Mouse (Mus musculus) adrenal gland (tissue): ENCODE data around the gene Olfr883.

Source experiments
- intact Hi-C: fragments of 180-260 bp; cut with DNase I; formaldehyde crosslinking; loops from one replicate; pipeline ENCODE4 v1.15.1; 2025
- long read RNA-seq, 2 experiments: library from polyadenylated mRNA; unstranded; transcript quantifications; one replicate each; pipeline ENCODE4 v2.0.0; 2020; ENCODE audit warnings: borderline replicate concordance in 1 of 2; ENCODE audit not compliant: insufficient replicate concordance in 1 of 2

Gene Olfr883
- long read RNA-seq, experiment 1 = 0 reads
- long read RNA-seq, experiment 2 = 0 reads

DNA sequence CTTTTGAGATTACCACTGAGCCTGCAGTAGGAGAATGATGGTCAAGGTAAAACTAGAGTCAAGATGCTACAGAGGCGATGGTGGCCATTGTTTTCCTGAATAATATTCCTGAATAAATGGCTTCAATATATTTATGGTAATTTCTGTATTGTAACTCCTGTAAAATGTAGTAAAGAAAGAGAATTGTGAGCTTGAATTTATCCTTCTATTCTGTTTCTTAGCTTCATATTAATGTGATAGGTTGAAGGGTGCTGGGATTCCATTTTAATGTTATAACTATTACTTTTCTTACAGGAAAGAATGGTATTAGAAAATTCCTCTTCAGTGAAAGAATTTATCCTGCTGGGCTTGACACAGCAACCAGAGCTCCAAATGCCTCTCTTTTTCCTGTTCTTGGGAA is at the start of gene Olfr883:
Gene Olfr883, plus strand, starts transcription at position 301 of the 400 bp plus-strand sequence.
- intact Hi-C loops = no loop called here

DNA sequence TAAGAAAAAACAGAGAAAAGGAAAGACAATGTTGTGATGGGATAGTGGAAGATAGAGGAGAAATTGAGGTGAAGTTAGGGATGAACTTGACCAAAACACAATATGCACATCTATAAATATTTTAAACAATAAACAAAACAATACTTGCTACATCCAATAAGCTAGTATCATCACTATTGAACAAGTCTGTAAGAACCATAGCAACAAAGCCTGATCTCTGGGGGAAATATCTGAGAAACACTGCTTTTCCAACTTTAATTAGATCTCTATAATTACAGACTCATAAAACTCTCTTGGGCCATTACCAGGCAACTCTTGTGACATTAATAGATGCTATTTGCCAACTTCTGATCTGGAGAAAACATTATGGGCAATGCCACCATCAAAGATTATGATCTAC is 34.1 kb upstream of the Olfr883 start, which contains the start of gene Olfr881:
Gene Olfr881, plus strand, starts transcription at position 301 of the 400 bp plus-strand sequence.
- intact Hi-C loops = no loop called here

DNA sequence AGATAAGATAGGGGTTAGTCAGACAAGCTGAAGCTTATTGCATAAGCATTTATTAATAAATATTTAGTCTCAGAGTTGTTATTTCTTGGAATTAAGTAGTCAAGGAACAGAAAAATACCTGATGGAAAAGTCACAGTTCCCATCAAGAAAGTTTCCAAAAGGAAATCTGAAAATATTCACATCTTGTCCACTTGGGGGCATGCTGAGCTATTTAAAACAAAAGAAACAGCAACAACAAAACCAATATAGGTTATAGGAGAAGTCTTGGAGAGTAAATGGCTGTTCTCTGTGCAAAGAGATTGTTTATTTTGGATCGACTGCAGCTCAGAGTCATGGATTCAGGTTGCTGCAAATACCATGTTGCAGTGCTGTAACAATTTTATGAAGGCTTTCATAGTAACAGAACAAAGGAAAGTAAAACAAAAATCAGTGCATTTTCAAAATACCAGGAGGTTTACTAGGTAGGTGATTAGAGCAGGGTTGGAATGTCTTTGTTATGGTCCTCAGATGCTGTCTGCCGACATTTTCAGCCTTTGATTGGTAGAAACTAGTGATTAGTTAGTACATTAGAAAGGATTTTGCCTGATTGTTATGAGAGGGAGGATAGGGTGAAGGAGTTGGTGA is 26.9 kb upstream of the Olfr883 start:
- intact Hi-C loops = no loop called here

DNA sequence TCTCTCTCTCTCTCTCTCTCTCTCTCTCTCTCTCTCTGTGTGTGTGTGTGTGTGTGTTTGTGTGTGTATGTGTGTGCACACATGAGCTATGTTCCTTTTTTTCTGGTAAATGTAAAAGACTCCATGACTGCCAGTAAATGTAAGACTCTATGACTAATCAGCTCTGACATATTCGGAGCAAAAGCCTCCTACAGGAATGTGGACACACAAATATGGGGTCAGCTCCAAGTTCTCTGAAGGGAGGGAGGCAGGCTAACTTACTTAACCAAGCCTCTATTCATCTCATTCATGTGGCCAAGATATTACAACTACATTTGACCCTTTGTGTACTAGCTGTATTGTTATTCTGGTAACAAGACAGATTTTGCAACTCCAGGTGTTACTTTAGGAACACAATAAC is 25.6 kb upstream of the Olfr883 start:
- intact Hi-C loops = no loop called here

DNA sequence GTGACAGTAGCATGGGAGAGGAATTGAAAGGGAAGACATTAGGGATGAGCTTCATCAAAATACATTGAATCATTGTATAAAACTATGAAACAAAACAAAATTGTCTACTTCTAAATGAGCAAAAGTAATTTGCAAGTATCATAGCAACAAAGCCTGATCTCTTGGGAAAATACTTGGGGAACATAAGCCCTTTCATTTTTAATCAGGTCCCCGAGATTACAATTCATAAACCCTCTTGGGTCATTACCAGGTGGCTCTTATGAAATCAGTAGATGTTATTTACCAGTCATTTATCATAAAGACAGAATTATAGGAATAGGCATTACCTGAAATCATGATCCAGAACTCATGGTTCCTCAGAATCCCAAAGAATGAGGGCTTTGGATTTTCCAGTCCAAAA is 20.6 kb downstream of the Olfr883 start, which contains the start of gene Olfr884:
Gene Olfr884, plus strand, starts transcription at position 301 of the 400 bp plus-strand sequence.
- intact Hi-C loops = no loop called here

DNA sequence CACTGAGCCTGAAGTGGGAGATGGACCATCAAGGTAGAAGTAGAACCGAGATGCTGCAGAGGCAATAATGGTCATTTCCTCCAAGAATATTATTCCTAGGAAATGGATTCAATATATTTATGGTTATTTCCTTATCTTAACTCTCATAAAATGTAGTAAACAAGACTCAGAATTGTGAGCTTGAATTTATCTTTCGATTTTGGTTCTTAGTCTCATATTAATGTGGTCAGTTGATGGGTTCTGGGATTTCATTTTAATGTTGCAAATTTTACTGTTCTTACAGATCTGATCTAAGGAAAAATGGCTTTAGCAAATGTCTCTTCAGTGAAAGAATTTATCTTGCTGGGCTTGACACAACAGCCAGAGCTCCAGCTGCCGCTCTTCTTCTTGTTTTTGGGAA is 35.4 kb downstream of the Olfr883 start, which contains the start of gene Olfr885:
Gene Olfr885, plus strand, starts transcription at position 301 of the 400 bp plus-strand sequence.
- intact Hi-C loops = no loop called here
